Mouse (Mus musculus) erythroblast, embryonic 14.5 days (primary cell): ENCODE results near the gene Fcer2a.

ENCODE experiments used
- GATA1 ChIP-seq: IDR thresholded peaks from 2 replicates; pipeline ENCODE4 v1.6.1; 2012; ENCODE audit warnings: low read length, inconsistent platforms, mixed read lengths
- TAL1 ChIP-seq: IDR thresholded peaks from 3 replicates; pipeline ENCODE4 v1.6.1; 2012; ENCODE audit warnings: low read length, inconsistent platforms, mixed read lengths

GRCm38 (mm10) chr8:3707611-3708010 lies 13.6 kb upstream of the Fcer2a start:
- no peak for TF ChIP-seq TAL1
- TF ChIP-seq GATA1, result no peak
